ENCODE assay signal across 8 mouse cellular contexts in genomic region chr4:154171151-154171930, GRCm38 (mm10). TPM values are rescaled to one million over a fixed set of nuclear protein-coding genes. Genes with fewer than 3 reads are reported as not detected.
DNase-seq lines count a peak whose midpoint lies in the region; ATAC-seq and TF ChIP-seq lines count a peak whose summit lies in the region.
"Had no signal": no experiment of that assay in that cellular context is flagged by ENCODE, and none has a peak within 500 bp of the region (broad histone marks: within the 10 kb centered on the region; RNA-seq: fewer than 3 reads in every experiment).

No protein-coding gene starts in this region.

- peak overlapping the region; percentile 98 for H3K4me2 ChIP-seq in hindbrain, embryonic 12.5 days (replicated peaks)

- no peaks in the 10 kb centered on the region for H3K27me3 ChIP-seq in ES-Bruce4 (ENCODE audit: control insufficient read depth, insufficient read depth, low read length, poor library complexity, severe bottlenecking)
- H3K27me3 ChIP-seq in hindbrain, embryonic 12.5 days = peaks cover 53% of the 10 kb centered on the region

- H3K9ac ChIP-seq in ES-Bruce4 (ENCODE audit: low read depth, poor library complexity, severe bottlenecking) = peak overlapping the region; percentile 51
- H3K9ac ChIP-seq in hindbrain, embryonic 12.5 days = peak overlapping the region; percentile 63

- no peaks in the 10 kb centered on the region for H3K9me3 ChIP-seq in ES-Bruce4 (replicated peaks; ENCODE audit: control insufficient read depth, insufficient read depth, low read length, poor library complexity, severe bottlenecking)
- no peaks in the 10 kb centered on the region for H3K9me3 ChIP-seq in hindbrain, embryonic 12.5 days (replicated peaks)

- peak; percentile 71 for DNase-seq in embryo, embryonic 10.5 days (ENCODE audit: low spot score)
- DNase-seq in lung, postnatal 25 days (ENCODE audit: low spot score) = peak; percentile 57
- no peak for DNase-seq in urinary bladder, adult 2 months (ENCODE audit: low spot score)
- DNase-seq in adipocyte (ENCODE audit: low spot score) = no peak
- no peak for DNase-seq in thymus, adult 18-20 months

- H3K4me3 ChIP-seq in ES-Bruce4 (ENCODE audit: low read depth, low read length) = peak overlapping the region; percentile 71
- H3K4me3 ChIP-seq in hindbrain, embryonic 12.5 days = peak overlapping the region; percentile 63
- H3K4me3 ChIP-seq: myocyte had no signal

- no peak for TF ChIP-seq EP300 in ES-Bruce4 (IDR thresholded peaks at IDR 0.05; ENCODE audit: insufficient read depth, low read depth, low read length)

- no peak for TF ChIP-seq POLR2A in ES-Bruce4 (IDR thresholded peaks at IDR 0.05; ENCODE audit: insufficient read depth, low read length)

- no peak overlapping the region for H3K27ac ChIP-seq in ES-Bruce4 (ENCODE audit: insufficient read depth, low read length)
- H3K27ac ChIP-seq in hindbrain, embryonic 12.5 days = peak overlapping the region; percentile 32; the same call in 1 of the 2 replicates

- peak; percentile 42 for ATAC-seq in hindbrain, embryonic 12.5 days (ENCODE audit: low FRiP score)

- under 1% methylated on average over 37 of the region's 37 CpGs for WGBS in hindbrain, embryonic 12.5 days

- no peaks in the 10 kb centered on the region for H3K4me1 ChIP-seq in ES-Bruce4 (ENCODE audit: control insufficient read depth, insufficient read depth, low read length)
- H3K4me1 ChIP-seq in hindbrain, embryonic 12.5 days = peaks cover 45% of the 10 kb centered on the region

- H3K36me3 ChIP-seq in ES-Bruce4 (ENCODE audit: control insufficient read depth, insufficient read depth, low read length, poor library complexity, severe bottlenecking) = no peaks in the 10 kb centered on the region
- no peaks in the 10 kb centered on the region for H3K36me3 ChIP-seq in hindbrain, embryonic 12.5 days

- TF ChIP-seq CTCF in ES-Bruce4 (IDR thresholded peaks at IDR 0.05; ENCODE audit: low read depth, low read length) = no peak

RNA-seq across cellular contexts. Expression of gene Megf6, which starts 0.8 kb away (rescaled TPM):
- polyA plus RNA-seq in ES-Bruce4 (2011; ENCODE audit: insufficient read depth, insufficient read length, low read depth, missing spikeins) = 3.2 and 3.8 TPM in 2 replicates
- polyA plus RNA-seq in hindbrain, embryonic 12.5 days (2016; fragmentation: Nextera tagmentation; extraction: Ambion mirVana) = 38.6 and 43.7 TPM in 2 replicates
- polyA plus RNA-seq in urinary bladder, adult 2 months (2012; rRNA removed) = 7.6 and 11.1 TPM in 2 replicates
- polyA plus RNA-seq: myocyte had no signal

RNA-seq across cellular contexts. Expression of gene Tprgl, which starts 10.9 kb away (rescaled TPM):
- 66.0 and 68.9 TPM in 2 replicates for polyA plus RNA-seq in ES-Bruce4 (2011; ENCODE audit: insufficient read depth, insufficient read length, low read depth, missing spikeins)
- polyA plus RNA-seq in hindbrain, embryonic 12.5 days (2016; fragmentation: Nextera tagmentation; extraction: Ambion mirVana) = 154 and 159 TPM in 2 replicates
- 164 and 166 TPM in 2 replicates for polyA plus RNA-seq in urinary bladder, adult 2 months (2012; rRNA removed)

RNA-seq across cellular contexts. Expression of gene Wrap73, which starts 29.2 kb away (rescaled TPM):
- 11.9 and 15.4 TPM in 2 replicates for polyA plus RNA-seq in ES-Bruce4 (2011; ENCODE audit: insufficient read depth, insufficient read length, low read depth, missing spikeins)
- polyA plus RNA-seq in hindbrain, embryonic 12.5 days (2016; fragmentation: Nextera tagmentation; extraction: Ambion mirVana) = 41.9 and 42.9 TPM in 2 replicates
- 12.1 and 13.2 TPM in 2 replicates for polyA plus RNA-seq in urinary bladder, adult 2 months (2012; rRNA removed)

RNA-seq across cellular contexts. Expression of gene Trp73, which starts 31.3 kb away (rescaled TPM):
- 2.3 and 2.8 TPM in 2 replicates for polyA plus RNA-seq in ES-Bruce4 (2011; ENCODE audit: insufficient read depth, insufficient read length, low read depth, missing spikeins)
- polyA plus RNA-seq in hindbrain, embryonic 12.5 days (2016; fragmentation: Nextera tagmentation; extraction: Ambion mirVana) = 1.7 and 2.4 TPM in 2 replicates
- polyA plus RNA-seq in urinary bladder, adult 2 months (2012; rRNA removed) = 0.03 TPM in 1 of 2 replicates, not detected in the other
- polyA plus RNA-seq: myocyte had no signal

Comparison
In these comparisons a context has a peak if more than half of its experiments do, and no peak if none do; other contexts are left out.
1. DNase-seq: peak in embryo, embryonic 10.5 days (single experiment) and lung, postnatal 25 days (single experiment); none in urinary bladder, adult 2 months (single experiment), adipocyte (single experiment) and thymus, adult 18-20 months (0 of 2).